Mouse (Mus musculus): ENCODE data around the gene Rdm1. TPM values are rescaled to one million over a fixed set of nuclear protein-coding genes. Genes with fewer than 3 reads are reported as not detected.
"Not testable (repeated sequence)": the region's sequence is repeated elsewhere in the genome, so short reads cannot be mapped to it uniquely, and the experiment has no call there.

Gene Rdm1
- total RNA-seq, 2 experiments from 2014 or later = 4.0 to 4.7 TPM

DNA sequence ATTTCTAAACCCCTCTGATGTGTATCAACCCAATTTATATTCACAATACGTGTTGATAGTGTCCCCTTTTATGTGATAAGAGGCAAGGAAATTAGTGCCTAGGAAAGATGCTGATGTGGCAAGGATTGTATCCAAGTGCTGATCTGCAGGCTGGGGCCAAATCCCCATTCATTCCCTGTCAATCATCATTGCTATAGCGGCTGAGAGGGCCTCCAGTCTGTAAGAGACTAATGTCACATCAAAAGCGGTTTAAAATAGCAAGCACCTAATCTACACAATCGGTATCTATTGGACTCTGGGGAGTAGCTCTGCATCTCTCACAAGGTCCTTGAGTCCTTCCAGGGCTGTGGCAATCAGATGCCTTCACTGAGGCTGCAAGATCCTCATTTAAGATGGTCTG lies 12.9 kb upstream of the Rdm1 start:
- intact Hi-C loops (cut with DNase I) = no loop called here
- DNase-seq (ENCODE audit: extremely low spot score in 1 of 2, low spot score in 2 of 2) = no peak

DNA sequence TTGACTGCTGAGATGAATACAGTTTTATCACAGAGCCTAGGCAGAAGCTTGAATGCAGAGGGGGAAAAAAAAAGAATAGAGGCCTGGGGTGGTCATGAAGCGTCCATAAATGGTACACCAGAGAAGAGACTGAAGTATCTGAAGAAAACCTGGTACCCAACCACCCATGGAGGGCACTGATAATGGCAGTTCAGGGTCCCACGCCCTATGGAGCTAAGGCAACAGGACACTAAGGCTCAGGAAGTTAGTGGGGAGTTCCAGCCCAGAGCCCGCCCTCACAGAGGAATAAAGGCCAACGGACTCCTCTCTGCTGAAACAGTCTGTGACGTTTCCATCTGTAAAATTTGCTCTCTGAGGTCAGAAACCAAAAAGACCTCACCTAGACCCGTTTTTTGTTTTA lies 11.6 kb upstream of the Rdm1 start:
- intact Hi-C loops (cut with DNase I) = no loop called here
- no peak for DNase-seq (ENCODE audit: extremely low spot score in 1 of 2, low spot score in 2 of 2)

GRCm38 (mm10) chr11:101616104-101616503 lies 10.9 kb upstream of the Rdm1 start:
- no peak for DNase-seq (ENCODE audit: extremely low spot score in 1 of 2, low spot score in 2 of 2)
- intact Hi-C loops (cut with DNase I) = no loop called here

DNA sequence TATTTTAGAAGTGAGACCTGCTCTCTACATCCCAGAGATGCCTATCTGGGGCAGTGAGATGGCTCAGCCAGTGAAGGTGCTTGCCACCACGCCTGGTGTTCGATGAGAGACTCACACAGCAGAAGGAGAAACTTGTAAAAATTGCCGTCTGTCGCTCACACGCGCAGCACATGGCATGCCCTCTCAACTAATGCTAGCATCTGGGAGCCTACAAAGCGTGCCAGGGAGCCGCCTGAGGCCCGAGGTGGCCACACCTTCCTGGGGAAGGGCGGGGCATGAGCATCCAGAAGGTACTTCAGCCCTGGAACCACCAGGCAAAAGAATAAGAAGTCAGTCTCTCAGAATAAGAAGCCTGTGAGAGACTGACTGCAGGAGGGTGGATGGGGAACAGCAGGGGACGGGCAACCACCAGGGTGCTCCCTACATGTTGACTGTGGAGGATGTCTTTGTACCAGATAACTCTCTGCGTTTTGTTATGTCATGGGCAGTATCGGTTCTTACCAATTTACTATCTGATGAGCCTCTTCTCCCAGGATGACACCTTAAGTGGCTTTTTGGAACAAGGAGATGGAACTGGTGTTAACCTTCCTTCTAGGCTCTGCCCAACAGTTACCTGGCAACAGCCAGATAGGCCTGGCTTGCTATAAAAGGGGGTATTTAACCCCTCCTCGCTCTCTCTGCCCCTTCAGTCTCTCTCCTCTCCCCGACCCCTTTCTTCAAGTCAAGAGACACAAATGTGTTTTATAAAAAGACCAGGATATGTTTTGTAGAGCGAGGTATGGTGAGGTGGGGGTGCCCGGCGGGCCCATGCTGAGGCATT lies 9.8 kb upstream of the Rdm1 start:
- intact Hi-C loops (cut with DNase I) = no loop called here
- DNase-seq (ENCODE audit: extremely low spot score in 1 of 2, low spot score in 2 of 2) = no peak

DNA sequence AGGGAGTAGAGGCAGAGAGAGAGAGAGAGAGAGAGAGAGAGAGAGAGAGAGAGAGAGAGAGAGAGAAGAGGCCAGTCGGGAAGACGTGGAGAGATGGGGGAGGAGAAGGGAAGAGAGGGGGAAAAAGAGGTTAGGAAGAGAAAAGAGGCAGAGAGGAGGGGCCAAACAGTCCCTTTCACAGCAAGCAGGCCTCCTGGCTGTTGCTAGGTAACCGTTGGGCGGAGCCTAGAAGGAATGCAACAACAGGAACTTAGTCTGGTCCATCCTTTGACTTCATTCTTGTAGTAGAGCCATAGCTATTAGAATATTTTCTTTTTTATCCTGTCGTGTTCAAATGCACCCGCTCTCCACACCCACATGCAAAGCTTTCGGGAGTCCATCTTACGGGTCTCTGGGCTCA lies 9.1 kb upstream of the Rdm1 start:
- intact Hi-C loops (cut with DNase I) = no loop called here
- DNase-seq (ENCODE audit: extremely low spot score in 1 of 2, low spot score in 2 of 2) = peak in 1 of 2 experiments; percentile 68

DNA sequence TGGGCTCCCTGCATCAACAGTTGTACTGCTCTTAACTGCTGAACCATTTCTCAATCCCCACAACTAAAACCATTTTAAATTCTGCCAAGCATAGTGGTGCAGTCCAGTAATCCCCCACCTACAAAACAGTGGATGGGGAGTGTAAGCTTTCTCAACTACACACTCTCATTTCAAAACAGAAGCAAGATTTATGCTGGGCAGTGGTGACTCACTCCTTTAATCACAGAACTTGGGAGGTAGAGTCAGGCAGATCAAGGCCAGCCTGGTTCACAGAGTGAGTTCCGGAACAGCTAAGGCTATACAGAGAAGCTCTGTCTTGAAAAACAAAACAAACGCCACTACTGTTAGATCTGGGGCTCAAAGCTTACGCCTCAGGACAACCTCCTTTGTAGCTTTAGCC lies 8.4 kb upstream of the Rdm1 start:
- DNase-seq (ENCODE audit: extremely low spot score in 1 of 2, low spot score in 2 of 2) = no peak
- intact Hi-C loops (cut with DNase I) = no loop called here

GRCm38 (mm10) chr11:101620022-101620655 lies 6.9 kb upstream of the Rdm1 start:
- DNase-seq (ENCODE audit: extremely low spot score in 1 of 2, low spot score in 2 of 2); intact Hi-C loops (cut with DNase I): not testable (repeated sequence)

- DNase-seq (ENCODE audit: extremely low spot score in 1 of 2, low spot score in 2 of 2) = no peak
- intact Hi-C loops (cut with DNase I) = no loop called here
These were observed 373 bp upstream of the Rdm1 start for GRCm38 (mm10) chr11:101626649-101626994.

GRCm38 (mm10) chr11:101627857-101628559 lies 1.0 kb downstream of the Rdm1 start:
- intact Hi-C loops (cut with DNase I) = no loop called here
- DNase-seq (ENCODE audit: extremely low spot score in 1 of 2, low spot score in 2 of 2) = peak; percentile 80 to 91

GRCm38 (mm10) chr11:101628733-101629417 lies 1.9 kb downstream of the Rdm1 start:
- intact Hi-C loops (cut with DNase I); DNase-seq (ENCODE audit: extremely low spot score in 1 of 2, low spot score in 2 of 2): not testable (repeated sequence)

- DNase-seq (ENCODE audit: extremely low spot score in 1 of 2, low spot score in 2 of 2) = no peak
- intact Hi-C loops (cut with DNase I) = no loop called here
These were observed 8.7 kb downstream of the Rdm1 start for GRCm38 (mm10) chr11:101635660-101636059.

- no peak for DNase-seq (ENCODE audit: extremely low spot score in 1 of 2, low spot score in 2 of 2)
- intact Hi-C loops (cut with DNase I) = no loop called here
These were observed 12.8 kb downstream of the Rdm1 start for GRCm38 (mm10) chr11:101639761-101640160.

- intact Hi-C loops (cut with DNase I) = not testable (repeated sequence)
- DNase-seq (ENCODE audit: extremely low spot score in 1 of 2, low spot score in 2 of 2) = peak; percentile 63 to 89
These were observed 14.1 kb downstream of the Rdm1 start for GRCm38 (mm10) chr11:101640857-101641709.

- intact Hi-C loops (cut with DNase I) = not testable (repeated sequence)
- DNase-seq (ENCODE audit: extremely low spot score in 1 of 2, low spot score in 2 of 2) = peak; percentile 51 to 61
These were observed 15.0 kb downstream of the Rdm1 start for GRCm38 (mm10) chr11:101641710-101642642.

- intact Hi-C loops (cut with DNase I) = no loop called here
- DNase-seq (ENCODE audit: extremely low spot score in 1 of 2, low spot score in 2 of 2) = no peak
These were observed 15.9 kb downstream of the Rdm1 start for GRCm38 (mm10) chr11:101642931-101643330.

DNA sequence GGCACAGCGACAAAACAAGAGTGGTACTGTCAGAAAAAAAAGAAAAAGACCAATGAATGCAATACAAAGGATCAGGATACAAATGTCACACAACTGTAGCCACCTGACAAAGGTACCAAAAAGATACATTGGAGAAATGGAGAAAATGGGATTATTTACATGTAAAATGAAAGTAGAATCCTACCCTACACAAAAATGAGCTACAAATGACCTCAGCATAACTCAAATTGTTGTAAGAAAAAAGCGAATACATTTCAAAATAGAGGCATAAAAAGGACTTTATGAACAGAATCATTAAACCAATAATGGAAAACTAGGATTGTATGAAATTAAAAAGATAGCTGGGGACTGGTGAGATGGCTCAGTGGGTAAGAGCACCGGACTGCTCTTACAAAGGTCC lies 17.6 kb downstream of the Rdm1 start:
- intact Hi-C loops (cut with DNase I) = no loop called here
- no peak for DNase-seq (ENCODE audit: extremely low spot score in 1 of 2, low spot score in 2 of 2)

GRCm38 (mm10) chr11:101645043-101645410 lies 18.0 kb downstream of the Rdm1 start:
- DNase-seq (ENCODE audit: extremely low spot score in 1 of 2, low spot score in 2 of 2); intact Hi-C loops (cut with DNase I): not testable (repeated sequence)

Measured in left cerebral cortex, postnatal 10 days (tissue).